Mouse (Mus musculus) kidney, adult 18-20 months (tissue): Measurements from ENCODE around the gene Lrrc49.
A peak's percentile ranks its signal among the peaks of the same experiment; 100 is the strongest.

Experiments used
- DNase-seq: peaks from one replicate; pipeline ENCODE4 v3.0.0; 2021

Gene Lrrc49

DNA sequence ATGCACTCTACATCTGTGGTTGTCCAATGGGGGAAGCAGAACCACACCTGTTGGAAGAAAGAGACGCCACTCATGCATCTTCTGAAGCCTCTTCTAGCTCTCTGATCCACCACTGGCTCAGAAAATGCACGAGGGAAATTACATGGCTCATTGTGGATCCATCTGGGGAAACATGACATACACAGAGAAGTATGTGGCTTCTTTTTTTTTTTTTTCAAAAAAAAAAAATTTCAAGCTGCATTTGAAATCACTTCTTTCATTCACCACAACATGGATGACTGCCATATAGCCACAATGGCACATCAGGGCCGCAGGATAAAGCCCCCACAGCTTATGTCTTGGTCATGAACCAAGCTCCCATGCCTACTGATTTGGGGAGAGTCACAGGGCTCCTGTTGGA lies 159.7 kb downstream of the Lrrc49 start:
- no peak for DNase-seq

- DNase-seq, result no peak
Measured at GRCm38 (mm10) chr9:60527836-60528235, 160.1 kb downstream of the Lrrc49 start.

- no peak for DNase-seq
Measured at GRCm38 (mm10) chr9:60527051-60527450, 160.9 kb downstream of the Lrrc49 start.

DNA sequence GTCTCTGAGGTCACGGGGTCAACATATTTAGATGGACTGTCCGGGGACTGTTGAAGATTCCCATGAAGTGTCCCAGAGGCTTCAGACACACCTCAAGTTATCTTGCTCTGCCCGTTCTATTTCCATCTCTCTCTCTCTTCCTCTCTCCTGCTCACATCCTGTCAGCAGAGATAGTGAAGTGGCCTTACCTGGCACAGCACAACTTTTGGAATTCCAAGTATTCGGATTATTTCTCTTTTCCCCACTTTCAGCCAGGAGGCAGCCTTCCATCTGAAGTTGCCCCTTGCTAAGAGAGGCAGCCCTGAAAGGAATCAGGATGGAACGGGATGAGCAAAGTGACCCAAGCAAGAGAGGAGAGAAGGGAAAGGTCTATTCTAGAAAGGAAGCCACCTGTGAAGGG lies 161.8 kb downstream of the Lrrc49 start:
- no peak for DNase-seq

- peak; percentile 76 for DNase-seq
Measured at GRCm38 (mm10) chr9:60521806-60522264, 166.1 kb downstream of the Lrrc49 start, which contains the start of gene Thsd4. Thsd4 (minus strand) TSS chr9:60522046.

DNA sequence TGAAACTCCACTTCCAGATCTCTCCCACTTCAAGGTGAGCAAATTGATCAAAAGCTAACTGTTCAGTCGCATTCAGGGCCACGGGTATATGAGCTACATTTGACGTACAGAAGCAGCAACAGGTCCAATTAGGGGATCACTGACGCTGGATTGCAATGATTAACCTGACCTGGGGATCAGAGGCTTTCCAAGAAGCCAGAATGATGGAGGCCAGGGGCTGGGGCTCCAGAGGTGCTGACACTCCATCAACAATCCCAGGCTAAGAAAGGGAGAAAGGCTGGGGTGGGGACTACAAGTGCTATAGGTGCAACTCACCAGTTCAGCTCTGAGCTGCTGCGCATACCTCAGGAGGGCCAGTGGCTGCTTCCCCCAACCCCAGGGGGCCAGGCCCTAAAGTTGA lies 166.8 kb downstream of the Lrrc49 start:
- no peak for DNase-seq

GRCm38 (mm10) chr9:60519601-60520000 lies 168.4 kb downstream of the Lrrc49 start:
- DNase-seq, result no peak
